Mouse (Mus musculus) kidney, adult 9 months (tissue): ENCODE data around the gene Nsd1.
"Not testable (repeated sequence)": the region's sequence is repeated elsewhere in the genome, so short reads cannot be mapped to it uniquely, and the experiment has no call there.

Experiments
- DNase-seq: peaks from one replicate; pipeline ENCODE4 v3.0.0; 2022

The Nsd1 gene

DNA sequence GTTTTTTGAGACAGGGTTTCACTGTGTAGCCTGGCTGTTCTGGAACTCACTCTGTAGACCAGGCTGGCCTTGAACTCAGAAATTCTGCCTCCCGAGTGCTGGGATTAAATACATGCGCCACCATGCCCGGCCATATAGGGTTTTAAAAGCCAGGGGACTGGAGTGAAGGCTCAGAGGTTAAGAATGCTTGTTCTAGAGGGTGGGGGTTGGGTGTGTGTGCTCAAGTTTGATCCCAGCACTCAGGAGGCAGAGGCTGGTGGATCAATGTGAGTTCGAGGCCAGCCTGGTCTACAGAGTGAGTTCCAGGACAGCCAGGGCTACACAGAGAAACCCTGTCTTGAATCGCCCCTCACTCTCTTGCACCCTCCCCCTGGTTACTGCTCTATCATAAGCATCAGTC, 18.0 kb upstream of the Nsd1 start:
- no peak for DNase-seq

GRCm38 (mm10) chr13:55202758-55203157, 6.8 kb upstream of the Nsd1 start:
- not testable (repeated sequence) for DNase-seq

- peak; percentile 85 for DNase-seq
These were observed 5.8 kb upstream of the Nsd1 start for GRCm38 (mm10) chr13:55203740-55204139.

DNA sequence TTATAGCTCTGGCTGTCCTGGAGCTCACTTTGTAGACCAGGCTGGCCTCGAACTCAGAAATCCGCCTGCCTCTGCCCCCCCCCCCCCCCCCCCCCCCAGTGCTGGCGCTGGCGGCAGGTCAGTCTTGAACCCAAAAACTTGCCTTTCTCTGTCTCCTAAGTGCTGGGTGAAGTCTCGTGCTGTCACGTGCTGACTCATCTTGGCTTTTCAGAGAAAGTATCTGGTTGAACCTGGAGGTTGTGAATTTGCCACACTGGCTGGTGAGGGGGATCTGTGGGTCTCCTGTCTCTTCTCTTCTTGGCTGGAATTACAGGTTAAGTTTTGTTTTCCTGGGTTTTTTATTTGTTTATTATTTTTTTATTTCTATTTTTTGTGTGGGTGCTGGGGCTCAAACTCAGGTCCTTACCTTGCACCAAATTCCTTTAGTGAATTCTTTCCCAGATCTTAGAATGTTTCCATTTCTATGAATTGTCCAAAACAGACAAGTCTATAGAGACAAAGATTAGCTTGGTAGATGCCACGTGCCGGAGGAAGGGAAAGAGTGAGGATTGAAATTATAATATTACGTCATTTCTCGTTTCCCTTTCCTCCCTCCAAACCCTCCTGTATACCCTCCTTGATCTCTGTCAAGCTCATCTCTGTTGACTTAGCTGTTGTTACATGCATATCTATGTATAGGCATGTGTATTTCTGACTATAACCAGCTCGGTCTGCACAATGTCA, 4.8 kb upstream of the Nsd1 start:
- DNase-seq, result no peak

DNA sequence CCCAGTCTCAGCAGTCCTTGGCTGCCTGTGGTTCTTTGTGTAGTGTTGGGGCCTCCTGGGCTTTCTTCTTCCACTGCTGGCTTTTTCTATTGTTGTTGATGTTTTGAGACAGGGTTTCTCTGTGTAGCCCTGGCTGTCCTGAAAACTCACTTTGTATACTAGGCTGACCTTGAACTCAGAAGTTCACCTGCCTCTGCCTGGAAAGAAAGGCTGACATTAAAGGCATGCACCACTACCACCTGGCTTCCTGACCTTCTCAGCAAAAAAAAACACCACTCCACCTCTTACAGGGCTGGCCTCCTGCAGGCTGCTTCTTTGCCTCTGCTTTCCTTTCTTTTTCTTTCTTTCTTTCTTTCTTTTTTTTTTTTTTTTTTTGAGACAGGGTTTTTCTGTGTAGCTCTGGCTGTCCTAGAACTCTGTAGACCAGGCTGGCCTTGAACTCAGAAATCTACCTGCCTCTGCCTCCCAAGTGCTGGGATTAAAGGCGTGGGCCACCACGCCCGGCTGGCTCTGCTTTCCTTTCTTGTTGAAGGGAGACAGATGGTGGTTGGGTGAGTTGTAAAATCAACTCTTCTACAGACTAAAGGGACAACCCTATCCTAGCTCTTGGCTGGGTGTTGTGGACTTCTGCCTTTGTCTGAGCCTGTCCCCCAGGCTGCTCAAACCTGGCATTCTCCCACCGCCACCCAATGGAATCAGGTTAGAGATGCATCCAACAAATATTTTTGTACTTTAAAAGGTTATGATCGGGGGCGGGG, 4.0 kb upstream of the Nsd1 start:
- DNase-seq, result no peak

GRCm38 (mm10) chr13:55208837-55209648, 539 bp upstream of the Nsd1 start:
- DNase-seq, result peak; percentile 24

- peak; percentile 31 for DNase-seq
These were observed 800 bp downstream of the Nsd1 start for GRCm38 (mm10) chr13:55210193-55210970.

DNA sequence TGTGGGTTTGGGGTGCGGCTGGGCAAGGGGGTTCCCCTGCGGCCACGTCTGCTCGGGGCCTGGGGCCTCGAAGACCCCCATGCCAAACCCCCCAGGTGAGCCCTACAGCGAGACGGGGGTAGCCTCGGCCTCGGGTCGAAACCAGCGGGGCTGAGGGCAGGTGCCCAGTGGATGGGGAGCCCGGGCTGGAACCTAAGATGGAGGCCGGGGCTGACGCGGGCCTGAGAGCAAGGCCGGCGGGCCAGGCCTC, 1.3 kb downstream of the Nsd1 start:
- no peak for DNase-seq

GRCm38 (mm10) chr13:55211221-55212010, 1.8 kb downstream of the Nsd1 start:
- DNase-seq, result peak; percentile 86

- peak; percentile 65 for DNase-seq
These were observed 2.4 kb downstream of the Nsd1 start for GRCm38 (mm10) chr13:55212011-55212360.

DNA sequence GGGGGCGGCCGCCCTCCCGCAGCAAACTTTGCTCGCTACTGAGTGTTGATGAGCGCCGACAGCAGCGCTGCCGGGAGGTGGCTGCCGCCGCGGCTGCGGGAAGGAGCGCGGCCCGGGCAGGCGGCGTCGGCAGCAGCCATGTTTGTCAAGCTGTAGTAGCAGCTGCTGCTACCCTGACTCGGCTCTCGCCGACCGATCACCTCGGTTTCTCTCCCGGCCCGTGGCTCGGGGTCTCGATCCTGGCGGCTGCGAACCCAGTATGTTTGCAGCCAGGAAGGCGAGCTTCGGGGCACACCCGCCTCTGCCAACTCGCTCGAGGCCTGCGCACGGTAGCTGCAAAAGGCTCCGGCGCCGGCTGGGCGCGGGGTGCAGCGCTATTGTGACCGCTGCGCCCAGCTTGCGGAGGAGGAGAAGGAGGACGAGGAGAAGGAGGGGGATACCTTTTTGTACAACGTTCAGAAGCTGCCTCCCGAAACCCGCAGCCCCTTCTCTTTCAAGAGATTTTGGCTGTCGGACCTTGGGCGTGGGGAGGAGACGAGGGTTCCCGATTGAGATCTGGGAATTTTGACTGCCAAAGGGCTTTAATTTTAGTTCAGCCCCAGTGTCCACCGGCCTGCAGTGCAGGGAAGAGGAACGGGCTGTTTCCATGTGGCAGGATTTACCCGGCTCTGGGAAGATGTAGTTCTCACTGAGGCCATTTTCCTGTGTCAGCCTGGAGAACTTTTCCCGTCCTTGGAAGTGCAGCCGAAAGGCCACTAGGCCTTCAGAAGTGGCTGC, 3.0 kb downstream of the Nsd1 start:
- DNase-seq, result peak; percentile 70

DNA sequence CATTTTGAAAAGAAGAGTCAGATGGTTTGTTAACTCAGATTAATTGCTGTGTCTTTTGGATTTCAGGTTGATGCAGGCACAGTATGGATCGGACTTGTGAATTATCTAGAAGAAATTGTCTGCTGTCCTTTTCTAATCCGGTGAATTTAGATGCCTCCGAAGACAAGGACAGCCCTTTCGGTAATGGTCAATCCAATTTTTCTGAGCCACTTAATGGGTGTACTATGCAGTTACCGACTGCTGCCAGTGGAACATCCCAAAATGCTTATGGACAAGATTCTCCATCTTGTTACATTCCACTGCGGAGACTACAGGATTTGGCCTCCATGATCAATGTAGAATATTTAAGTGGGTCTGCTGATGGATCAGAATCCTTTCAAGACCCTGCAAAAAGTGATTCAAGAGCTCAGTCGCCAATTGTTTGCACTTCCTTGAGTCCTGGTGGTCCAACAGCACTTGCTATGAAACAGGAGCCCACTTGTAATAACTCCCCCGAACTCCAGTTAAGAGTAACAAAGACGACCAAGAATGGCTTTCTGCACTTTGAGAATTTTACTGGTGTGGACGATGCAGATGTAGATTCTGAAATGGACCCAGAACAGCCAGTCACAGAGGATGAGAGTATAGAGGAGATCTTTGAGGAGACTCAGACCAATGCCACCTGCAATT, 3.7 kb downstream of the Nsd1 start:
- no peak for DNase-seq

DNA sequence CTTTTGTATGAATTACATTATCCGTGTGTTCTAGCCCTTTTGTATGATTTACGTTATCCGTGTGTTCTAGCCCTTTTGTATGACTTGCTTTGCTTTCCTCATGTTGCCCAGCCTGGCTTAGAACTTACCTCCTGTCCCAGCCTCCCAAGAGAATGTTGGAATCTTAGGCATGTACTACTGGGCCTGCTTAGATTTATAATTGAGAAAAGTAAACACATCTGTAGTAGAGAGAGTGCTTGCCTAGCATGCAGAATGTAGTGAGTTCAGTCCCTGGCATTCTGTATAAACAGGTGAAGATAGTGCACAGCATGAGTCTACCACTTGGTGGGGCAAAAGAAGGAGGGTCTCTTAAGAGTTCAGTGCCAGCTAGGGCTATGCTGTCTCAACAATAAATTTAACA, 14.8 kb downstream of the Nsd1 start:
- DNase-seq, result no peak

DNA sequence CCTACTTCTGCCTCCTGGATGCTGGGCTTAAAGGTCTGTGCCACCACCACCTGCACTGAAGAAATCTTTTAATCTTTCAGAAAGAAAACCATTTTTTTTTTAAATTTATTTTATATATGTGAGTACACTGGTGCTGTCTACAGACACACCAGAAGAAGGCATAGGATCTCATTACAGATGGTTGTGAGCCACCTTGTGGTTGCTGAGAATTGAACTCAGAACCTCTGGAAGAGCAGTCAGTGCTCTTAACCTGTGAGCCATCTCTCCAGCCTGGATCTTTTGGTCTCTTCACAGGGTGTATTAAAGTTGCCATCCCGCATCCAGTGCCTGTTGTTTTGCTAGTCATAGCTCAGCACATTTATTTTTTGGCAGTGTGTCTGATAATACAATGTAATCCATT, 21.1 kb downstream of the Nsd1 start:
- DNase-seq, result no peak

- DNase-seq, result no peak
These were observed 33.6 kb downstream of the Nsd1 start for GRCm38 (mm10) chr13:55243205-55243604.

- no peak for DNase-seq
These were observed 37.9 kb downstream of the Nsd1 start for GRCm38 (mm10) chr13:55247293-55248030.

DNA sequence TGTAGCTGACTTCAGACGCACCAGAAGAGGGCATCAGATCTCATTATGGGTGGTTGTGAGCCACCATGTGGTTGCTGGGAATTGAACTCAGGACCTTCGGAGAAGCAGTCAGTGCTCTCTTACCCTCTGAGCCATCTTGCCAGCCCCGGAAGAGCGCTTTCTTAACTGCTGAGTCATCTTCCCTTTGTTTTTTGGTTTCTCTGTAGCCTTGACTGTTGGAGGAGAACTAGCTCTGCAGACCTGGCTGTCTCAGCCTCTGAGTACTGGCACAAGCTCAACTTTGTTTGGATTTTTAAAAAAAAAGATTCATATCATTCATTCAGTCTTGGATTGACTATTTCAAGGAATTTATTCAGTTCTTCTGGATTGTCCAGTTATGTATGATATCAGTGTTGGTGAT, 39.7 kb downstream of the Nsd1 start:
- peak; percentile 16 for DNase-seq

GRCm38 (mm10) chr13:55252820-55253219, 43.2 kb downstream of the Nsd1 start:
- DNase-seq, result peak; percentile 71

DNA sequence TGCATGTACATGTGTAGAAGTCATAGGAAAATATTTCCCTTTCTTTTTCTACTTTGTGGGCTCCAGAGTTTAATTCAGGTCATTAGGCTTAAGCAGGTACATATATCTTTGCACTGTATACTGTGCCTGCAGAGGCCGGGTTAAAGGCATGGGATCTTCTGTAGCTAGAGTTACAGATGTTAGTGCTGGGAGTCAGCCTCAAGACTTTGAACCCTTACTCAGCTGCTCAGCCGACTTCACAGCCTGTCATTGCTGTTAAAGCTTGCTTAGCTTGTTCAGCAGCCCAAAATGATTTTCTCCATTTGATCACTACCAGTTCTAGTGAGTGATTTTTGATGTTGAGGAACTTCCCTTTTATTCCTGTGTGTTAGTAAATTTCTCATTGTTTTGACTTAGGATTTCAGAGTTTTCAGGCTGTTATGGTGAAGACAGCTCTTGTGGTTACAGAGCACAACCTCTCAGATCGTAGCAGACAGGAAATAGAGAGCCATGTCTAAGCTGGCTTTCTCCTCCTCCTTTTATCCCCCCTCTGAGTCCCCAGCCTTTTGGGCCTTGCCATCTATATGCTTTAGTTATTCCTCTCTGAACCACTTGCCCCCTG, 45.6 kb downstream of the Nsd1 start:
- DNase-seq, result peak; percentile 40

GRCm38 (mm10) chr13:55258651-55259050, 49.1 kb downstream of the Nsd1 start:
- DNase-seq, result no peak
